Mouse (Mus musculus) cerebellum, postnatal 25 days (tissue): ENCODE results near the gene Olfr789.

Experiments used
- DNase-seq, 2 experiments: peaks; one replicate each; pipeline ENCODE4 v3.0.0; 2021; ENCODE audit warnings: mixed read lengths in 2 of 2

Olfr789 gene

GRCm38 (mm10) chr10:129484452-129484851 lies at the start of gene Olfr789:
Gene Olfr789, plus strand, starts transcription at chr10:129484752.
- DNase-seq = no peak

- DNase-seq = no peak
Measured at GRCm38 (mm10) chr10:129461562-129461961, 23.0 kb upstream of the Olfr789 start, which contains the start of gene Olfr787. Gene Olfr787, plus strand, starts transcription at chr10:129461862.

GRCm38 (mm10) chr10:129470698-129471097 lies 13.9 kb upstream of the Olfr789 start, which contains the start of gene Olfr788:
Gene Olfr788, plus strand, starts transcription at chr10:129470998.
- DNase-seq = no peak

GRCm38 (mm10) chr10:129473256-129473655 lies 11.3 kb upstream of the Olfr789 start:
- DNase-seq = no peak

GRCm38 (mm10) chr10:129473723-129474122 lies 10.8 kb upstream of the Olfr789 start:
- no peak for DNase-seq

- no peak for DNase-seq
Measured at GRCm38 (mm10) chr10:129490101-129490500, 5.5 kb downstream of the Olfr789 start.

- DNase-seq = no peak
Measured at GRCm38 (mm10) chr10:129498192-129498591, 13.6 kb downstream of the Olfr789 start, which contains the start of gene Olfr790. Gene Olfr790, plus strand, starts transcription at chr10:129498492.

- no peak for DNase-seq
Measured at GRCm38 (mm10) chr10:129521492-129521891, 36.9 kb downstream of the Olfr789 start, which contains the start of gene Olfr791. Gene Olfr791, plus strand, starts transcription at chr10:129521792.

- DNase-seq = no peak
Measured at GRCm38 (mm10) chr10:129538862-129539261, 54.3 kb downstream of the Olfr789 start, which contains the start of gene Olfr792. Gene Olfr792, plus strand, starts transcription at chr10:129539162.
